Mouse (Mus musculus) testis, adult 2 months (tissue): ENCODE measurements around the gene Ube3b.

Experiments
- CTCF ChIP-seq: fragments of 200-500 bp; IDR thresholded peaks from 2 replicates; pipeline ENCODE4 v1.5.1; 2012; ENCODE audit warnings: low read depth, mild to moderate bottlenecking, inconsistent platforms, low read length, moderate library complexity; ENCODE audit not compliant: control insufficient read depth, insufficient read depth, insufficient replicate concordance
- POLR2A ChIP-seq: fragments of 200-500 bp; IDR thresholded peaks from 2 replicates; pipeline ENCODE4 v1.6.1; 2012; ENCODE audit warnings: low read depth, mild to moderate bottlenecking, inconsistent platforms, low read length, moderate library complexity; ENCODE audit not compliant: control insufficient read depth

DNA sequence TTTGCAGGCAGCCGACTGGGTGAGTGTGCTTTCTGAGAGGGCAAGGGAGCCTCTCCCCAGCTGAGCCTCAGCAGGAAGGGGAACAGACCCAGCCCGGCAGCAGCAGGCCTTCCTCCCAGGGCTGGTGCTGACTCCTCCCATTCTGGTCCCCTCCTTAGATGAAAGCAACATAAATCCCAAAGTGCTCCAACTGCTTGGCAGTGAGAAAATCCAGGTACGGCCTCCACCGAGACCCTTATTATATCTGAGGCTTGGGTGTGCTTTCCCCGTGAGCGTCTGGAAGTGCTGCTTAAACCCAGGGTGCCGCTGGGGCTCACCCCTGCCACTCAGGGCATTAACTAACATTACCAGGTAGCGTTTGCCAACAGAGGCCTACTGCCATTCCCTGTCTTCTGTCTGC, 20.8 kb upstream of the Ube3b start:
- TF ChIP-seq POLR2A (no peak), CTCF (no peak)
